16 mouse cellular contexts compared by ENCODE assay signal in the genomic region with DNA sequence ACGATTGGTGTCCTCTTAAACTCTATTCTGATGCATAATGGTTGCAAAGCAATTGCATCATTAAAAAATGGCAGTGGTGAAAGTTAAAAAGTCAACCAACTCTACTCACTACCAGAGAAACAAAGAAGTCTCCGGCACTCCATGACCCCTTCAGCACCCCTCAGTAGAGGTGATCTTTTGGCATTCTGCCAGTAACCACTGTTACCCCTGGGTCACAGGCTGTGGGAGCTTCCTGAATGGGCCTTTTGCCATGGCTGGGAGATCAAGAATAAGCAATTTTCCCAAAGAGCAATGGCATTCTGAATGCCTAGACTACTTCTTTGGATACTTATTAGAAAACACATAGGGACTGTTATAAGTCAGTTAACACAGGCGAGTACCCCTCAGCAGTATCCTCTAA.
DNase-seq lines count a peak whose midpoint lies in the region; ATAC-seq and TF ChIP-seq lines count a peak whose summit lies in the region.
"Had no signal": no experiment of that assay in that cellular context is flagged by ENCODE, and none has a peak within 500 bp of the region (broad histone marks: within the 10 kb centered on the region; RNA-seq: fewer than 3 reads in every experiment).

No protein-coding gene starts in this region.

- no peak overlapping the region for H3K9ac ChIP-seq in midbrain, embryonic 12.5 days (replicated peaks)
- H3K9ac ChIP-seq in neural tube, embryonic 15.5 days (replicated peaks) = no peak overlapping the region
- H3K9ac ChIP-seq: forebrain, embryonic 13.5 days; hindbrain, embryonic 15.5 days; liver, embryonic 13.5 days had no signal

- H3K4me1 ChIP-seq in midbrain, embryonic 12.5 days = no peaks in the 10 kb centered on the region; the same call in 1 of the 2 replicates
- H3K4me1 ChIP-seq in midbrain, embryonic 10.5 days = peaks cover 3% of the 10 kb centered on the region
- H3K4me1 ChIP-seq in neural tube, embryonic 15.5 days = peaks cover 10% of the 10 kb centered on the region; the same call in 1 of the 2 replicates
- H3K4me1 ChIP-seq: liver, embryonic 13.5 days; megakaryocyte, embryonic 14.5 days had no signal

- no peak overlapping the region for H3K4me3 ChIP-seq in midbrain, embryonic 12.5 days
- no peak overlapping the region for H3K4me3 ChIP-seq in midbrain, embryonic 10.5 days
- no peak overlapping the region for H3K4me3 ChIP-seq in myocyte
- no peak overlapping the region for H3K4me3 ChIP-seq in neural tube, embryonic 15.5 days (replicated peaks)
- H3K4me3 ChIP-seq: forebrain, embryonic 13.5 days; hindbrain, embryonic 15.5 days; liver, embryonic 13.5 days; megakaryocyte, embryonic 14.5 days had no signal

- H3K27ac ChIP-seq in midbrain, embryonic 12.5 days (replicated peaks) = peak overlapping the region; percentile 56
- no peak overlapping the region for H3K27ac ChIP-seq in midbrain, embryonic 10.5 days (replicated peaks)
- H3K27ac ChIP-seq in neural tube, embryonic 15.5 days (replicated peaks) = no peak overlapping the region
- H3K27ac ChIP-seq: forebrain, embryonic 13.5 days; hindbrain, embryonic 15.5 days; liver, embryonic 13.5 days had no signal

- no peaks in the 10 kb centered on the region for H3K36me3 ChIP-seq in midbrain, embryonic 12.5 days
- no peaks in the 10 kb centered on the region for H3K36me3 ChIP-seq in midbrain, embryonic 10.5 days
- H3K36me3 ChIP-seq in myocyte (ENCODE audit: control insufficient read depth, insufficient read depth) = no peaks in the 10 kb centered on the region
- H3K36me3 ChIP-seq in neural tube, embryonic 15.5 days = no peaks in the 10 kb centered on the region
- H3K36me3 ChIP-seq: hindbrain, embryonic 15.5 days; liver, embryonic 13.5 days had no signal

- H3K9me3 ChIP-seq in midbrain, embryonic 12.5 days = no peaks in the 10 kb centered on the region
- H3K9me3 ChIP-seq in midbrain, embryonic 10.5 days (replicated peaks) = no peaks in the 10 kb centered on the region; the same call in 1 of the 2 replicates
- H3K9me3 ChIP-seq in neural tube, embryonic 15.5 days (replicated peaks) = no peaks in the 10 kb centered on the region
- H3K9me3 ChIP-seq: forebrain, embryonic 13.5 days; hindbrain, embryonic 15.5 days; liver, embryonic 13.5 days had no signal

- H3K79me2 ChIP-seq in myocyte (ENCODE audit: control insufficient read depth, insufficient read depth) = no peaks in the 10 kb centered on the region

- 60% methylated on average over 3 of the region's 3 CpGs for WGBS in midbrain, embryonic 12.5 days
- WGBS in midbrain, embryonic 10.5 days = 62% methylated on average over 3 of the region's 3 CpGs
- WGBS in neural tube, embryonic 15.5 days = 30% methylated on average over 3 of the region's 3 CpGs

- H3ac ChIP-seq in myocyte (ENCODE audit: control insufficient read depth, insufficient read length) = no peak overlapping the region

- H3K27me3 ChIP-seq in midbrain, embryonic 12.5 days = no peaks in the 10 kb centered on the region
- H3K27me3 ChIP-seq in midbrain, embryonic 10.5 days (ENCODE audit: low read depth, poor library complexity, severe bottlenecking) = no peaks in the 10 kb centered on the region
- H3K27me3 ChIP-seq in myocyte (ENCODE audit: control insufficient read depth, insufficient read depth, insufficient read length) = no peaks in the 10 kb centered on the region
- no peaks in the 10 kb centered on the region for H3K27me3 ChIP-seq in neural tube, embryonic 15.5 days (replicated peaks)
- H3K27me3 ChIP-seq: forebrain, embryonic 13.5 days; hindbrain, embryonic 15.5 days; liver, embryonic 13.5 days; megakaryocyte, embryonic 14.5 days had no signal

- TF ChIP-seq POLR2A in myocyte (IDR thresholded peaks at IDR 0.05; ENCODE audit: insufficient read length, low read depth) = no peak

- peak; percentile 13 for DNase-seq in adrenal gland, postnatal 14 days
- DNase-seq in adrenal gland, adult 18-20 months (ENCODE audit: low spot score in 2 of 2) = no peak
- DNase-seq in midbrain, embryonic 10.5 days (ENCODE audit: low spot score) = no peak
- DNase-seq in kidney, adult 8-10 months = peak; percentile 47 to 55
- DNase-seq in right cerebral cortex, adult 18-20 months = no peak
- DNase-seq: B cell, adult 2 months; cerebellum, adult 11 months; liver, embryonic 13.5 days; thymus, postnatal 4 days had no signal

- H3K4me2 ChIP-seq in midbrain, embryonic 12.5 days (replicated peaks) = no peak overlapping the region
- no peak overlapping the region for H3K4me2 ChIP-seq in myocyte (ENCODE audit: low read depth)
- no peak overlapping the region for H3K4me2 ChIP-seq in neural tube, embryonic 15.5 days
- H3K4me2 ChIP-seq: forebrain, embryonic 13.5 days; hindbrain, embryonic 15.5 days; liver, embryonic 13.5 days had no signal

- ATAC-seq in midbrain, embryonic 12.5 days (ENCODE audit: low FRiP score, low read depth) = no peak; the same call in 1 of the 2 replicates
- ATAC-seq in neural tube, embryonic 15.5 days (ENCODE audit: low FRiP score) = no peak
- ATAC-seq: lung, postnatal 0 days had no signal

TF ChIP-seq in myocyte, 11 proteins besides CTCF, POLR2A, EP300 and RAD21:
- TF ChIP-seq E2F4 (IDR thresholded peaks at IDR 0.05; ENCODE audit: insufficient read depth) = no peak
- no peak for TF ChIP-seq USF1 (IDR thresholded peaks at IDR 0.05; ENCODE audit: low read depth)
- peak; percentile 57; the same call in 1 of the 2 replicates for TF ChIP-seq CEBPB (IDR thresholded peaks at IDR 0.05; ENCODE audit: insufficient read depth, poor library complexity, severe bottlenecking)
- no peak for TF ChIP-seq MYOD1 (IDR thresholded peaks at IDR 0.05; ENCODE audit: control insufficient read depth in 1 of 3, insufficient read length in 2 of 3, low read depth in 2 of 3)

Comparison
In these comparisons a context has a peak if more than half of its experiments do, and no peak if none do; other contexts are left out.
1. DNase-seq: peak in adrenal gland, postnatal 14 days (single experiment) and kidney, adult 8-10 months (2 of 2); none in adrenal gland, adult 18-20 months (0 of 2), midbrain, embryonic 10.5 days (single experiment) and right cerebral cortex, adult 18-20 months (single experiment).